Mouse (Mus musculus) v-Abl transformed pro-B cells (cell line): Measurements from ENCODE around the gene Gm21828.
"Not testable (repeated sequence)": the region's sequence is repeated elsewhere in the genome, so short reads cannot be mapped to it uniquely, and the experiment has no call there.

Source experiments
- in situ Hi-C, 2 experiments: fragments of 400-800 bp; cut with MboI; formaldehyde crosslinking; loops; one replicate each; pipeline ENCODE4 v1.15.1; 2025; ENCODE audit not compliant: unreplicated experiment in 2 of 2

Gm21828 gene

GRCm38 (mm10) chrY:13223828-13224227 lies at the start of gene Gm21828:
Gm21828 (minus strand) TSS chrY:13223928.
- in situ Hi-C loops: not testable (repeated sequence)

- in situ Hi-C loops: not testable (repeated sequence)
Measured at GRCm38 (mm10) chrY:13252091-13252490, 28.4 kb upstream of the Gm21828 start, which contains the start of the genes Gm21440 and Gm21454. Gm21440 (plus strand) TSS chrY:13252391. Gm21454 (plus strand) TSS chrY:13252442.
